Mouse (Mus musculus): Measurements from ENCODE around the gene Pcnp.

DNA sequence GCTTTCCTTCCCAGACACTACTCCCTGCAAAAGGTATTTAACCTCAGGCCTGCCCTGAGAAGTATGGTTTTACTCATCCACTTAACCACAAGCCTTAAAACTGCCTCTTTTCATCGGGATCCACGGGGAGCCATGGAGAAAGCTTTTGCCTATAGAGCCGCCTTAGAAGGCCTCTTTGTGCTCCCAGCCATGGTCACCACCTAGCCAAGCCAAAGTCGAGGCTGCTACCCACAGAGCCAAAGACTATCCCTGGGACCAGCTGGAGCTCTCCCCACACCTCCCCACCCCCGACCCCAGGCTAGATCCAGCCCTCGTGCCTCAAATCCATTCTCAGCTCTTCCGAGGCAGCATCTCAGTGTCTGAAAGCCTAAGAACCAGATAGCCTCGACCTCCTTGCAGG lies 36.6 kb upstream of the Pcnp start:
- TF ChIP-seq CTCF (IDR thresholded peaks at IDR 0.05; ENCODE audit: low read depth, low read length) (no peak), GATA1 (IDR thresholded peaks at IDR 0.05; ENCODE audit: borderline replicate concordance, low read length) (no peak), GATA2 (IDR thresholded peaks at IDR 0.05; ENCODE audit: borderline replicate concordance, low read depth, low read length) (no peak), TAL1 (conservative IDR thresholded peaks at IDR 0.05; ENCODE audit: low read depth, low read length) (no peak)
